Mouse (Mus musculus): ENCODE results near the gene Galnt18. TPM values are rescaled to one million over a fixed set of nuclear protein-coding genes. Genes with fewer than 3 reads are reported as not detected.
A peak's percentile ranks its signal among the peaks of the same experiment; 100 is the strongest.

The Galnt18 gene
- polyA plus RNA-seq, 1 experiment, result 3.8 TPM

GRCm38 (mm10) chr7:111730346-111731269 is 49.2 kb downstream of the Galnt18 start:
- Histone ChIP-seq H3K4me1 (ENCODE audit: control insufficient read depth, insufficient read depth, insufficient read length, low read length) (no peaks in the 10 kb centered on the region), H3K4me3 (ENCODE audit: low read depth, low read length) (no peak overlapping the region), H3K27me3 (ENCODE audit: control insufficient read depth, insufficient read depth, low read length) (no peaks in the 10 kb centered on the region), H3K27ac (ENCODE audit: insufficient read depth, low read depth, low read length) (no peak overlapping the region), H3K36me3 (ENCODE audit: control insufficient read depth, insufficient read depth, low read length) (no peaks in the 10 kb centered on the region)
- 72% methylated on average over 8 of the region's 8 CpGs for WGBS
- TF ChIP-seq POLR2A (IDR thresholded peaks at IDR 0.05; ENCODE audit: low read depth, low read length) (no peak), CTCF (IDR thresholded peaks at IDR 0.05; ENCODE audit: extremely low read depth, insufficient read length, insufficient replicate concordance, low read depth, low read length) (no peak)

- Histone ChIP-seq H3K4me1 (ENCODE audit: control insufficient read depth, insufficient read depth, insufficient read length, low read length) (no peaks in the 10 kb centered on the region), H3K36me3 (ENCODE audit: control insufficient read depth, insufficient read depth, low read length) (no peaks in the 10 kb centered on the region), H3K27me3 (ENCODE audit: control insufficient read depth, insufficient read depth, low read length) (no peaks in the 10 kb centered on the region), H3K27ac (ENCODE audit: insufficient read depth, low read depth, low read length) (no peak overlapping the region), H3K4me3 (ENCODE audit: low read depth, low read length) (no peak overlapping the region)
- 54% methylated on average over 2 of the region's 2 CpGs for WGBS
- TF ChIP-seq CTCF (IDR thresholded peaks at IDR 0.05; ENCODE audit: extremely low read depth, insufficient read length, insufficient replicate concordance, low read depth, low read length) (no peak), POLR2A (IDR thresholded peaks at IDR 0.05; ENCODE audit: low read depth, low read length) (no peak)
Measured at GRCm38 (mm10) chr7:111726928-111727327, 52.8 kb downstream of the Galnt18 start.

- no peaks in the 10 kb centered on the region for H3K27me3 ChIP-seq (ENCODE audit: control insufficient read depth, insufficient read depth, low read length)
- H3K4me3 ChIP-seq (ENCODE audit: low read depth, low read length), result no peak overlapping the region
- WGBS, result 57% methylated on average over 7 of the region's 7 CpGs
- no peak overlapping the region for H3K27ac ChIP-seq (ENCODE audit: insufficient read depth, low read depth, low read length)
- TF ChIP-seq POLR2A (IDR thresholded peaks at IDR 0.05; ENCODE audit: low read depth, low read length) (no peak), CTCF (IDR thresholded peaks at IDR 0.05; ENCODE audit: extremely low read depth, insufficient read length, insufficient replicate concordance, low read depth, low read length) (no peak)
- no peaks in the 10 kb centered on the region for H3K36me3 ChIP-seq (ENCODE audit: control insufficient read depth, insufficient read depth, low read length)
- 0 out of 2 replicates have a peak, but pooled peaks cover 2% of the 10 kb centered on the region for H3K4me1 ChIP-seq (ENCODE audit: control insufficient read depth, insufficient read depth, insufficient read length, low read length)
Measured at GRCm38 (mm10) chr7:111724730-111725129, 55.0 kb downstream of the Galnt18 start.

- Histone ChIP-seq H3K27ac (ENCODE audit: insufficient read depth, low read depth, low read length) (no peak overlapping the region), H3K4me3 (ENCODE audit: low read depth, low read length) (no peak overlapping the region), H3K4me1 (ENCODE audit: control insufficient read depth, insufficient read depth, insufficient read length, low read length) (0 out of 2 replicates have a peak, but pooled peaks cover 2% of the 10 kb centered on the region), H3K27me3 (ENCODE audit: control insufficient read depth, insufficient read depth, low read length) (no peaks in the 10 kb centered on the region), H3K36me3 (ENCODE audit: control insufficient read depth, insufficient read depth, low read length) (no peaks in the 10 kb centered on the region)
- TF ChIP-seq POLR2A (IDR thresholded peaks at IDR 0.05; ENCODE audit: low read depth, low read length) (no peak), CTCF (IDR thresholded peaks at IDR 0.05; ENCODE audit: extremely low read depth, insufficient read length, insufficient replicate concordance, low read depth, low read length) (no peak)
- 55% methylated on average over 4 of the region's 4 CpGs for WGBS
Measured at GRCm38 (mm10) chr7:111724004-111724403, 55.8 kb downstream of the Galnt18 start.

- H3K4me1 ChIP-seq (ENCODE audit: control insufficient read depth, insufficient read depth, insufficient read length, low read length), result 0 out of 2 replicates have a peak, but pooled peaks cover 2% of the 10 kb centered on the region
- H3K4me3 ChIP-seq (ENCODE audit: low read depth, low read length), result no peak overlapping the region
- no peaks in the 10 kb centered on the region for H3K27me3 ChIP-seq (ENCODE audit: control insufficient read depth, insufficient read depth, low read length)
- H3K27ac ChIP-seq (ENCODE audit: insufficient read depth, low read depth, low read length), result no peak overlapping the region; the same call in 1 of the 2 replicates
- 83% methylated on average over 5 of the region's 5 CpGs for WGBS
- TF ChIP-seq POLR2A (IDR thresholded peaks at IDR 0.05; ENCODE audit: low read depth, low read length) (no peak), CTCF (IDR thresholded peaks at IDR 0.05; ENCODE audit: extremely low read depth, insufficient read length, insufficient replicate concordance, low read depth, low read length) (no peak)
- H3K36me3 ChIP-seq (ENCODE audit: control insufficient read depth, insufficient read depth, low read length), result no peaks in the 10 kb centered on the region
Measured at GRCm38 (mm10) chr7:111721308-111721698, 58.5 kb downstream of the Galnt18 start.

GRCm38 (mm10) chr7:111720511-111721307 is 59.1 kb downstream of the Galnt18 start:
- peak overlapping the region; percentile 33; the same call in 1 of the 2 replicates for H3K27ac ChIP-seq (ENCODE audit: insufficient read depth, low read depth, low read length)
- H3K36me3 ChIP-seq (ENCODE audit: control insufficient read depth, insufficient read depth, low read length), result no peaks in the 10 kb centered on the region
- 0 out of 2 replicates have a peak, but pooled peaks cover 2% of the 10 kb centered on the region for H3K4me1 ChIP-seq (ENCODE audit: control insufficient read depth, insufficient read depth, insufficient read length, low read length)
- no peaks in the 10 kb centered on the region for H3K27me3 ChIP-seq (ENCODE audit: control insufficient read depth, insufficient read depth, low read length)
- H3K4me3 ChIP-seq (ENCODE audit: low read depth, low read length), result no peak overlapping the region
- WGBS, result 75% methylated on average over 8 of the region's 8 CpGs
- TF ChIP-seq CTCF (IDR thresholded peaks at IDR 0.05; ENCODE audit: extremely low read depth, insufficient read length, insufficient replicate concordance, low read depth, low read length) (no peak), POLR2A (IDR thresholded peaks at IDR 0.05; ENCODE audit: low read depth, low read length) (no peak)

Data from small intestine, adult 2 months (tissue).